Mouse (Mus musculus) liver, adult 2 months (tissue): ENCODE data around the gene Moap1. TPM values are rescaled to one million over a fixed set of nuclear protein-coding genes. Genes with fewer than 3 reads are reported as not detected.

ENCODE experiments used
- DNase-seq: peaks from one replicate; pipeline ENCODE4 v3.0.0-alpha.2; 2011; ENCODE audit warnings: low read depth, low spot score; ENCODE audit errors: extremely low read depth
- H3K27ac ChIP-seq: fragments of 200-500 bp; replicated peaks from 2 replicates; pipeline ENCODE4 v1.5.1; 2012; ENCODE audit warnings: low read depth, mild to moderate bottlenecking, control low read depth, inconsistent platforms, low read length; ENCODE audit not compliant: insufficient read depth
- H3K27me3 ChIP-seq: fragments of 200-500 bp; 2 replicates; pipeline ENCODE4 v1.6.1; 2012; ENCODE audit warnings: mild to moderate bottlenecking, moderate library complexity, low read length, inconsistent platforms; ENCODE audit not compliant: control insufficient read depth, insufficient read depth
- H3K36me3 ChIP-seq: fragments of 200-500 bp; 2 replicates; pipeline ENCODE4 v1.6.1; 2012; ENCODE audit warnings: low read length, inconsistent platforms; ENCODE audit not compliant: control insufficient read depth, insufficient read depth
- H3K4me1 ChIP-seq: fragments of 200-500 bp; 2 replicates; pipeline ENCODE4 v1.6.1; 2011; ENCODE audit warnings: low read length; ENCODE audit not compliant: control insufficient read depth, insufficient read depth
- H3K4me3 ChIP-seq: fragments of 200-500 bp; 2 replicates; pipeline ENCODE4 v1.5.1; 2011; ENCODE audit warnings: low read depth, mild to moderate bottlenecking, control low read depth, low read length, moderate library complexity; ENCODE audit not compliant: insufficient read depth
- H3K79me2 ChIP-seq: fragments of 200-500 bp; 2 replicates; pipeline ENCODE4 v1.6.1; 2012; ENCODE audit warnings: inconsistent platforms, mild to moderate bottlenecking, low read length, moderate library complexity; ENCODE audit not compliant: control insufficient read depth, insufficient read depth
- H3K9ac ChIP-seq: fragments of 200-500 bp; 2 replicates; pipeline ENCODE4 v1.6.1; 2012; ENCODE audit warnings: low read depth, mild to moderate bottlenecking, control low read depth, inconsistent platforms, low read length
- CTCF ChIP-seq: fragments of 200-500 bp; IDR thresholded peaks from 2 replicates; pipeline ENCODE4 v1.5.1; 2011; ENCODE audit warnings: low read depth, low read length, control low read depth
- POLR2A ChIP-seq: fragments of 200-500 bp; IDR thresholded peaks from 2 replicates; pipeline ENCODE4 v1.6.1; 2011; ENCODE audit warnings: low read length, control low read depth; ENCODE audit not compliant: insufficient read depth; ENCODE audit errors: extremely low read depth
- WGBS: fragments of 180-500 bp; shearing (Covaris S2); methylation state at CpG from one replicate; pipeline ENCODE4 v1.1.7; 2018; 5-methylcytosine and 5-hydroxymethylcytosine counted together
- polyA plus RNA-seq: library from polyadenylated mRNA; depleted of rRNA; stranded (reverse); fragments of >200 nt; gene quantifications from 2 replicates; pipeline ENCODE4 v1.2.3, GENCODE M21; 2012
- total RNA-seq: library from RNA; depleted of rRNA; stranded (reverse); fragments of >200 nt; gene quantifications from 2 replicates; pipeline ENCODE4 v1.2.3, GENCODE M21; 2014

The Moap1 gene
- total and polyA plus RNA-seq, 2 experiments, result 0.15 to 1.0 TPM

GRCm38 (mm10) chr12:102763696-102764095, 20.2 kb upstream of the Moap1 start:
- peaks cover 30% of the 10 kb centered on the region for H3K36me3 ChIP-seq

GRCm38 (mm10) chr12:102761668-102762067, 18.2 kb upstream of the Moap1 start:
- no peaks in the 10 kb centered on the region for H3K27me3 ChIP-seq
- H3K9ac ChIP-seq, result no peak overlapping the region
- H3K36me3 ChIP-seq, result peaks cover 19% of the 10 kb centered on the region
- H3K4me3 ChIP-seq, result no peak overlapping the region
- 76% methylated on average over 3 of the region's 3 CpGs for WGBS
- TF ChIP-seq POLR2A (no peak), CTCF (no peak)
- H3K4me1 ChIP-seq, result peaks cover 9% of the 10 kb centered on the region; the same call in 1 of the 2 replicates
- peaks cover 5% of the 10 kb centered on the region; the same call in 1 of the 2 replicates for H3K79me2 ChIP-seq
- DNase-seq, result no peak
- H3K27ac ChIP-seq, result no peak overlapping the region

More at GRCm38 (mm10) chr12:102763696-102764095, 20.2 kb upstream of the Moap1 start:
- Histone ChIP-seq H3K27ac (no peak overlapping the region), H3K79me2 (peaks cover 4% of the 10 kb centered on the region; the same call in 1 of the 2 replicates), H3K27me3 (no peaks in the 10 kb centered on the region), H3K4me1 (peaks cover 6% of the 10 kb centered on the region; the same call in 1 of the 2 replicates), H3K9ac (no peak overlapping the region), H3K4me3 (no peak overlapping the region)
- DNase-seq, result peak; percentile 19
- TF ChIP-seq CTCF, result no peak
- TF ChIP-seq POLR2A, result no peak

- DNase-seq, result no peak
- peak overlapping the region; percentile 95 for H3K4me3 ChIP-seq
- no peaks in the 10 kb centered on the region for H3K27me3 ChIP-seq
- WGBS, result 0% methylated on average over 5 of the region's 5 CpGs
- peaks cover 11% of the 10 kb centered on the region; the same call in 1 of the 2 replicates for H3K79me2 ChIP-seq
- no peak for TF ChIP-seq POLR2A
- TF ChIP-seq CTCF, result no peak
- peaks cover 9% of the 10 kb centered on the region; the same call in 1 of the 2 replicates for H3K4me1 ChIP-seq
- H3K27ac ChIP-seq, result no peak overlapping the region
- H3K9ac ChIP-seq, result no peak overlapping the region
- peaks cover 8% of the 10 kb centered on the region for H3K36me3 ChIP-seq
These were observed 15.5 kb upstream of the Moap1 start for GRCm38 (mm10) chr12:102758936-102759335.

- peak within 1 kb of the TSS; percentile 89 for H3K9ac ChIP-seq
- peaks cover 10% of the 10 kb centered on the region; the same call in 1 of the 2 replicates for H3K4me1 ChIP-seq
- H3K27ac ChIP-seq, result peak within 1 kb of the TSS; percentile 74
- H3K36me3 ChIP-seq, result peaks cover 4% of the 10 kb centered on the region
- no peaks in the 10 kb centered on the region for H3K27me3 ChIP-seq
- TF ChIP-seq CTCF, result no peak
- TF ChIP-seq POLR2A, result no peak
- H3K79me2 ChIP-seq, result peaks cover 11% of the 10 kb centered on the region; the same call in 1 of the 2 replicates
- 2% methylated on average over 10 of the region's 10 CpGs for WGBS
- H3K4me3 ChIP-seq, result peak within 1 kb of the TSS; percentile 95
- DNase-seq, result no peak
These were observed 14.9 kb upstream of the Moap1 start, which contains the start of gene Gm20604 for GRCm38 (mm10) chr12:102758403-102758756. Gene Gm20604 (minus strand): TSS chr12:102758672.

GRCm38 (mm10) chr12:102757689-102758402, 14.4 kb upstream of the Moap1 start, which contains the start of the genes Gm28051, Gon7 and Ubr7:
Gene Gm28051 (minus strand): TSS chr12:102757765.
Gene Gon7 (minus strand): TSS chr12:102757803.
Gene Ubr7 (plus strand): TSS chr12:102757967.
- peak; percentile 91 for DNase-seq
- Histone ChIP-seq H3K79me2 (peaks cover 11% of the 10 kb centered on the region; the same call in 1 of the 2 replicates), H3K27ac (peak within 1 kb of the TSS; percentile 74), H3K36me3 (peaks cover 4% of the 10 kb centered on the region), H3K4me3 (peak within 1 kb of the TSS; percentile 95), H3K27me3 (no peaks in the 10 kb centered on the region), H3K9ac (peak within 1 kb of the TSS; percentile 89), H3K4me1 (peaks cover 10% of the 10 kb centered on the region; the same call in 1 of the 2 replicates)
- under 1% methylated on average over 73 of the region's 73 CpGs for WGBS
- TF ChIP-seq CTCF (peak; percentile 41), POLR2A (peak; percentile 72)
